Mouse (Mus musculus): ENCODE measurements around the gene Aldh1l1. TPM values are rescaled to one million over a fixed set of nuclear protein-coding genes. Genes with fewer than 3 reads are reported as not detected.

The Aldh1l1 gene
- polyA plus RNA-seq, 1 experiment: 53.6 TPM

- peaks cover 9% of the 10 kb centered on the region; the same call in 1 of the 2 replicates for H3K4me1 ChIP-seq (ENCODE audit: control insufficient read depth, insufficient read depth, insufficient read length, low read length)
- TF ChIP-seq CTCF (IDR thresholded peaks at IDR 0.05; ENCODE audit: extremely low read depth, insufficient read length, insufficient replicate concordance, low read depth, low read length) (no peak), POLR2A (IDR thresholded peaks at IDR 0.05; ENCODE audit: low read depth, low read length) (no peak)
- H3K27me3 ChIP-seq (ENCODE audit: control insufficient read depth, insufficient read depth, low read length): no peaks in the 10 kb centered on the region
- no peaks in the 10 kb centered on the region for H3K36me3 ChIP-seq (ENCODE audit: control insufficient read depth, insufficient read depth, low read length)
- WGBS: 85% methylated on average over 5 of the region's 5 CpGs
- no peak overlapping the region for H3K4me3 ChIP-seq (ENCODE audit: low read depth, low read length)
- H3K27ac ChIP-seq (ENCODE audit: insufficient read depth, low read depth, low read length): no peak overlapping the region
These were observed 32.5 kb upstream of the Aldh1l1 start for GRCm38 (mm10) chr6:90453751-90454150.

GRCm38 (mm10) chr6:90457421-90457820 lies 28.8 kb upstream of the Aldh1l1 start:
- 68% methylated on average over 2 of the region's 2 CpGs for WGBS
- TF ChIP-seq POLR2A (IDR thresholded peaks at IDR 0.05; ENCODE audit: low read depth, low read length): no peak
- TF ChIP-seq CTCF (IDR thresholded peaks at IDR 0.05; ENCODE audit: extremely low read depth, insufficient read length, insufficient replicate concordance, low read depth, low read length): no peak
- peaks cover 3% of the 10 kb centered on the region; the same call in 1 of the 2 replicates for H3K4me1 ChIP-seq (ENCODE audit: control insufficient read depth, insufficient read depth, insufficient read length, low read length)

GRCm38 (mm10) chr6:90461181-90461580 lies 25.0 kb upstream of the Aldh1l1 start:
- Histone ChIP-seq H3K4me1 (ENCODE audit: control insufficient read depth, insufficient read depth, insufficient read length, low read length) (peaks cover 7% of the 10 kb centered on the region), H3K4me3 (ENCODE audit: low read depth, low read length) (no peak overlapping the region), H3K27me3 (ENCODE audit: control insufficient read depth, insufficient read depth, low read length) (peaks cover 9% of the 10 kb centered on the region; the same call in 1 of the 2 replicates), H3K36me3 (ENCODE audit: control insufficient read depth, insufficient read depth, low read length) (no peaks in the 10 kb centered on the region), H3K27ac (ENCODE audit: insufficient read depth, low read depth, low read length) (no peak overlapping the region)
- TF ChIP-seq POLR2A (IDR thresholded peaks at IDR 0.05; ENCODE audit: low read depth, low read length) (no peak), CTCF (IDR thresholded peaks at IDR 0.05; ENCODE audit: extremely low read depth, insufficient read length, insufficient replicate concordance, low read depth, low read length) (no peak)
- WGBS: 48% methylated on average over 2 of the region's 2 CpGs

More at GRCm38 (mm10) chr6:90457421-90457820, 28.8 kb upstream of the Aldh1l1 start:
- Histone ChIP-seq H3K4me3 (ENCODE audit: low read depth, low read length) (no peak overlapping the region), H3K36me3 (ENCODE audit: control insufficient read depth, insufficient read depth, low read length) (no peaks in the 10 kb centered on the region), H3K27me3 (ENCODE audit: control insufficient read depth, insufficient read depth, low read length) (peaks cover 5% of the 10 kb centered on the region; the same call in 1 of the 2 replicates), H3K27ac (ENCODE audit: insufficient read depth, low read depth, low read length) (no peak overlapping the region)

- no peak for TF ChIP-seq CTCF (IDR thresholded peaks at IDR 0.05; ENCODE audit: extremely low read depth, insufficient read length, insufficient replicate concordance, low read depth, low read length)
- TF ChIP-seq POLR2A (IDR thresholded peaks at IDR 0.05; ENCODE audit: low read depth, low read length): no peak
- 34% methylated on average over 12 of the region's 12 CpGs for WGBS
- Histone ChIP-seq H3K4me3 (ENCODE audit: low read depth, low read length) (peak overlapping the region; percentile 79), H3K27ac (ENCODE audit: insufficient read depth, low read depth, low read length) (no peak overlapping the region), H3K27me3 (ENCODE audit: control insufficient read depth, insufficient read depth, low read length) (peaks cover 9% of the 10 kb centered on the region; the same call in 1 of the 2 replicates), H3K4me1 (ENCODE audit: control insufficient read depth, insufficient read depth, insufficient read length, low read length) (peaks cover 10% of the 10 kb centered on the region), H3K36me3 (ENCODE audit: control insufficient read depth, insufficient read depth, low read length) (no peaks in the 10 kb centered on the region)
These were observed 24.5 kb upstream of the Aldh1l1 start for GRCm38 (mm10) chr6:90461771-90462170.

- under 1% methylated on average over 69 of the region's 70 CpGs for WGBS
- no peak for TF ChIP-seq CTCF (IDR thresholded peaks at IDR 0.05; ENCODE audit: extremely low read depth, insufficient read length, insufficient replicate concordance, low read depth, low read length)
- peaks cover 10% of the 10 kb centered on the region for H3K4me1 ChIP-seq (ENCODE audit: control insufficient read depth, insufficient read depth, insufficient read length, low read length)
- H3K27ac ChIP-seq (ENCODE audit: insufficient read depth, low read depth, low read length): peak within 1 kb of the TSS; percentile 68
- no peaks in the 10 kb centered on the region for H3K36me3 ChIP-seq (ENCODE audit: control insufficient read depth, insufficient read depth, low read length)
- H3K27me3 ChIP-seq (ENCODE audit: control insufficient read depth, insufficient read depth, low read length): peaks cover 9% of the 10 kb centered on the region; the same call in 1 of the 2 replicates
- H3K4me3 ChIP-seq (ENCODE audit: low read depth, low read length): peak within 1 kb of the TSS; percentile 79
These were observed 24.0 kb upstream of the Aldh1l1 start, which contains the start of gene Klf15 for GRCm38 (mm10) chr6:90462181-90462706. Gene Klf15, plus strand, starts transcription at chr6:90462576.

- H3K27ac ChIP-seq (ENCODE audit: insufficient read depth, low read depth, low read length): peak overlapping the region; percentile 68
- peaks cover 9% of the 10 kb centered on the region; the same call in 1 of the 2 replicates for H3K27me3 ChIP-seq (ENCODE audit: control insufficient read depth, insufficient read depth, low read length)
- no peak for TF ChIP-seq POLR2A (IDR thresholded peaks at IDR 0.05; ENCODE audit: low read depth, low read length)
- TF ChIP-seq CTCF (IDR thresholded peaks at IDR 0.05; ENCODE audit: extremely low read depth, insufficient read length, insufficient replicate concordance, low read depth, low read length): no peak
- H3K4me3 ChIP-seq (ENCODE audit: low read depth, low read length): peak overlapping the region; percentile 79
- no peaks in the 10 kb centered on the region for H3K36me3 ChIP-seq (ENCODE audit: control insufficient read depth, insufficient read depth, low read length)
- peaks cover 10% of the 10 kb centered on the region for H3K4me1 ChIP-seq (ENCODE audit: control insufficient read depth, insufficient read depth, insufficient read length, low read length)
- under 1% methylated on average over 38 of the region's 38 CpGs for WGBS
These were observed 23.4 kb upstream of the Aldh1l1 start for GRCm38 (mm10) chr6:90462841-90463227.

GRCm38 (mm10) chr6:90463228-90463862 lies 22.9 kb upstream of the Aldh1l1 start:
- WGBS: under 1% methylated on average over 31 of the region's 31 CpGs
- Histone ChIP-seq H3K36me3 (ENCODE audit: control insufficient read depth, insufficient read depth, low read length) (no peaks in the 10 kb centered on the region), H3K27me3 (ENCODE audit: control insufficient read depth, insufficient read depth, low read length) (peaks cover 9% of the 10 kb centered on the region; the same call in 1 of the 2 replicates), H3K4me3 (ENCODE audit: low read depth, low read length) (peak overlapping the region; percentile 79), H3K27ac (ENCODE audit: insufficient read depth, low read depth, low read length) (peak overlapping the region; percentile 68), H3K4me1 (ENCODE audit: control insufficient read depth, insufficient read depth, insufficient read length, low read length) (peaks cover 10% of the 10 kb centered on the region)
- TF ChIP-seq POLR2A (IDR thresholded peaks at IDR 0.05; ENCODE audit: low read depth, low read length): no peak
- no peak for TF ChIP-seq CTCF (IDR thresholded peaks at IDR 0.05; ENCODE audit: extremely low read depth, insufficient read length, insufficient replicate concordance, low read depth, low read length)
